Mouse (Mus musculus) MEL (cell line): Measurements from ENCODE around the gene Mical3.

Experiments used
- CTCF ChIP-seq, 3 experiments: IDR thresholded peaks in 2 of 3; conservative IDR thresholded peaks in 1 of 3; 2 replicates each; pipeline ENCODE4 v1.5.1; 2011 to 2012; ENCODE audit warnings: low read length in 3 of 3, low read depth in 2 of 3, mild to moderate bottlenecking in 2 of 3, improper control_type of control experiment in 1 of 3, inconsistent platforms in 1 of 3, mixed read lengths in 1 of 3, moderate library complexity in 1 of 3; ENCODE audit not compliant: control insufficient read depth in 1 of 3, insufficient read depth in 1 of 3, poor library complexity in 1 of 3, severe bottlenecking in 1 of 3
- E2F4 ChIP-seq: IDR thresholded peaks from 2 replicates; pipeline ENCODE4 v1.6.1; 2011; ENCODE audit warnings: low read depth, low read length, improper control_type of control experiment, borderline replicate concordance
- ELF1 ChIP-seq: IDR thresholded peaks from 2 replicates; pipeline ENCODE4 v1.6.1; 2014; ENCODE audit warnings: low read depth, mild to moderate bottlenecking, inconsistent platforms, low read length, improper control_type of control experiment, moderate library complexity
- EP300 ChIP-seq, 2 experiments: IDR thresholded peaks; 2 replicates each; pipeline ENCODE4 v1.6.1; 2011; ENCODE audit warnings: improper control_type of control experiment in 2 of 2, low read length in 2 of 2, low read depth in 1 of 2, mild to moderate bottlenecking in 1 of 2
- GATA1 ChIP-seq: IDR thresholded peaks from 2 replicates; pipeline ENCODE4 v1.6.1; 2011; ENCODE audit warnings: low read depth, low read length, improper control_type of control experiment
- HCFC1 ChIP-seq: IDR thresholded peaks from 2 replicates; pipeline ENCODE4 v1.6.1; 2012; ENCODE audit warnings: low read depth, mild to moderate bottlenecking, inconsistent platforms, low read length, improper control_type of control experiment, moderate library complexity
- MAZ ChIP-seq: IDR thresholded peaks from 2 replicates; pipeline ENCODE4 v1.6.1; 2012; ENCODE audit warnings: low read depth, mild to moderate bottlenecking, inconsistent platforms, low read length, improper control_type of control experiment
- POLR2A ChIP-seq, 2 experiments: IDR thresholded peaks; 2 replicates each; pipeline ENCODE4 v1.6.1; 2011 to 2012; ENCODE audit warnings: low read length in 2 of 2, mild to moderate bottlenecking in 2 of 2, control low read depth in 1 of 2, improper control_type of control experiment in 1 of 2, low read depth in 1 of 2, moderate library complexity in 1 of 2; ENCODE audit not compliant: control insufficient read depth in 1 of 2, insufficient read depth in 1 of 2, poor library complexity in 1 of 2
- TCF12 ChIP-seq: IDR thresholded peaks from 2 replicates; pipeline ENCODE4 v1.6.1; 2014; ENCODE audit warnings: low read depth, mild to moderate bottlenecking, inconsistent platforms, low read length, improper control_type of control experiment, moderate library complexity
- USF1 ChIP-seq: IDR thresholded peaks from 2 replicates; pipeline ENCODE4 v1.6.1; 2014; ENCODE audit warnings: low read depth, mild to moderate bottlenecking, inconsistent platforms, low read length, improper control_type of control experiment, moderate library complexity
- ZKSCAN1 ChIP-seq: IDR thresholded peaks from 2 replicates; pipeline ENCODE4 v1.6.1; 2012; ENCODE audit warnings: low read depth, mild to moderate bottlenecking, inconsistent platforms, low read length, improper control_type of control experiment, moderate library complexity

- TF ChIP-seq USF1: no peak
- TF ChIP-seq GATA1: no peak
- no peak for TF ChIP-seq CTCF (IDR thresholded peaks at IDR 0.05 in 2 of 3, conservative IDR thresholded peaks at IDR 0.05 in 1 of 3; ENCODE audit: control insufficient read depth in 1 of 3, insufficient read depth in 1 of 3, low read depth in 2 of 3, low read length in 3 of 3, poor library complexity in 1 of 3, severe bottlenecking in 1 of 3)
- TF ChIP-seq MAZ: no peak
- no peak for TF ChIP-seq ELF1
- no peak for TF ChIP-seq POLR2A (IDR thresholded peaks at IDR 0.05; ENCODE audit: control insufficient read depth in 1 of 2, insufficient read depth in 1 of 2, low read depth in 1 of 2, low read length in 2 of 2, poor library complexity in 1 of 2)
- TF ChIP-seq EP300 (IDR thresholded peaks at IDR 0.05; ENCODE audit: low read depth in 1 of 2, low read length in 2 of 2): no peak
- no peak for TF ChIP-seq HCFC1
- TF ChIP-seq E2F4: no peak
- no peak for TF ChIP-seq TCF12
- TF ChIP-seq ZKSCAN1: no peak
Measured at GRCm38 (mm10) chr6:120995541-120995940, 135.3 kb downstream of the Mical3 start.
